Mouse (Mus musculus) neural tube, embryonic 15.5 days (tissue): ENCODE results near the gene P2ry6. TPM values are rescaled to one million over a fixed set of nuclear protein-coding genes. Genes with fewer than 3 reads are reported as not detected.

ENCODE experiments used
- ATAC-seq: fragments of 200-750 bp; cut with Nextera tagmentation; 2 replicates; pipeline ENCODE4 v1.8.0; 2017; ENCODE audit warnings: mild to moderate bottlenecking, moderate TSS enrichment, moderate library complexity; ENCODE audit not compliant: low FRiP score
- H3K27ac ChIP-seq: fragments of 300-500 bp; sonication (generic); replicated peaks from 2 replicates; pipeline ENCODE4 v1.5.1; 2015; ENCODE audit warnings: mild to moderate bottlenecking, inconsistent platforms
- H3K27me3 ChIP-seq: fragments of 300-500 bp; sonication (generic); replicated peaks from 2 replicates; pipeline ENCODE4 v1.6.1; 2015; ENCODE audit warnings: inconsistent platforms
- H3K36me3 ChIP-seq: fragments of 300-500 bp; sonication (generic); 2 replicates; pipeline ENCODE4 v1.6.1; 2015; ENCODE audit warnings: inconsistent platforms
- H3K4me1 ChIP-seq: fragments of 300-500 bp; sonication (generic); 2 replicates; pipeline ENCODE4 v1.6.1; 2015; ENCODE audit warnings: inconsistent platforms
- H3K4me2 ChIP-seq: fragments of 300-500 bp; sonication (generic); 2 replicates; pipeline ENCODE4 v1.6.1; 2015; ENCODE audit warnings: inconsistent platforms, mild to moderate bottlenecking, moderate library complexity
- H3K4me3 ChIP-seq: fragments of 300-500 bp; sonication (generic); replicated peaks from 2 replicates; pipeline ENCODE4 v1.5.1; 2015; ENCODE audit warnings: mild to moderate bottlenecking, inconsistent platforms
- H3K9ac ChIP-seq: fragments of 300-500 bp; sonication (generic); replicated peaks from 2 replicates; pipeline ENCODE4 v1.6.1; 2015; ENCODE audit warnings: mild to moderate bottlenecking, inconsistent platforms
- H3K9me3 ChIP-seq: fragments of 300-500 bp; sonication (generic); replicated peaks from 2 replicates; pipeline ENCODE4 v1.6.1; 2016; ENCODE audit warnings: inconsistent platforms
- WGBS: fragments of 180-500 bp; shearing (Covaris S2); methylation state at CpG from one replicate; pipeline ENCODE4 v1.1.7; 2015; ENCODE audit warnings: mixed read lengths; 5-methylcytosine and 5-hydroxymethylcytosine counted together
- polyA plus RNA-seq: library from polyadenylated mRNA; unstranded; fragments of >200 nt; fragmentation: Nextera tagmentation; extraction: Ambion mirVana; gene quantifications from 2 replicates; pipeline ENCODE4 v1.2.1, GENCODE M21; 2015

The P2ry6 gene
- polyA plus RNA-seq, 1 experiment from 2014 or later, result 4.1 TPM

DNA sequence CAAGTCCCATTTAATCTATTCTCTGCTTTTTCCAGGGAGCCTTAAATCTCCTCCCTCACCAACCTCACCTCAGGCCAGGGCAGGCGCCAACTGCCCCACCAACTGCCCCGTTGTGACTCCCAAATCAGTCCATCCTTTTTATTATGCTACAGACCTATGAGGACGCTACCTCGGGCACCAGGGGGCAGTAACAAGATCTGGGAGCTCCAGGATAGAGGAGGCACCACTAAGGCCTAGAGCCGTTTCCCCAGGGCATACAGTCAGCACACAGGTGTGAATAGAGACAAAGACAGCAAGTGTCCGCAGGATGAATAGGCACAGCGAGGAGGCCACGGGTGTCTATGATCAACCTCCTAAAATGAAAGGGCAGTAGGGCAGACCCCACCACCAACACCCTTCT lies 65.9 kb downstream of the P2ry6 start:
- 0 out of 2 replicates have a peak overlapping the region, but pooled peaks have one; percentile 13 for H3K27ac ChIP-seq

DNA sequence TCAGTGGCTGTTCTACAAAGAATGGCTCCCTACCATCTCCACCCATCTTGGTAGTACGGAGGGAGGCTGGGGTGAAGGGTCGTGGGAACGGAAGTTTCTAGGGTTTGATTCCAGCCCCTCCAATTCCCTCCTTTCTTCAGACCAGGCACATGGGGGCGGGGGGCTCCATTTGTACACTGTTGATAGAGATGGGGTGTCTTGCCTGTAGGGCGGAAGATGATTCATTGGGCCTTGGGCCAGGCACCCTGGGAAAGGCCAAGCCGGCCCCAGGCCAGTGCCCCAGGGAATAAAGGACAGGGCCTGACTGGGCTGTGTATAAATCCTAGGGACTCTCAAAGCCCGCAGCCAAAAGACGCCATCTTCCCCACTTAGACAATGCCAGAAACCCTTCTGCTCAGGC lies 66.4 kb downstream of the P2ry6 start:
- H3K36me3 ChIP-seq, result no peaks in the 10 kb centered on the region
- no peak overlapping the region for H3K4me2 ChIP-seq
- H3K27ac ChIP-seq, result peak overlapping the region; percentile 13; the same call in 1 of the 2 replicates
- H3K9me3 ChIP-seq, result no peaks in the 10 kb centered on the region
- no peaks in the 10 kb centered on the region for H3K27me3 ChIP-seq
- WGBS, result 70% methylated on average over 8 of the region's 8 CpGs
- H3K4me1 ChIP-seq, result peaks cover 29% of the 10 kb centered on the region
- peak; percentile 39; the same call in 1 of the 2 replicates for ATAC-seq
- H3K9ac ChIP-seq, result no peak overlapping the region
- no peak overlapping the region for H3K4me3 ChIP-seq

More for the DNA sequence above, 65.9 kb downstream of the P2ry6 start:
- Histone ChIP-seq H3K4me3 (no peak overlapping the region), H3K27me3 (no peaks in the 10 kb centered on the region), H3K4me1 (peaks cover 29% of the 10 kb centered on the region), H3K9me3 (no peaks in the 10 kb centered on the region), H3K4me2 (no peak overlapping the region), H3K36me3 (no peaks in the 10 kb centered on the region), H3K9ac (no peak overlapping the region)
- WGBS, result 42% methylated on average over 8 of the region's 8 CpGs
- ATAC-seq, result no peak

GRCm38 (mm10) chr7:100907231-100907630 lies 67.2 kb downstream of the P2ry6 start:
- WGBS, result 4% methylated on average over 1 of the region's 1 CpGs
- Histone ChIP-seq H3K4me2 (no peak overlapping the region), H3K9ac (no peak overlapping the region), H3K27ac (peak overlapping the region; percentile 60), H3K36me3 (no peaks in the 10 kb centered on the region), H3K4me1 (peaks cover 28% of the 10 kb centered on the region), H3K4me3 (no peak overlapping the region), H3K27me3 (no peaks in the 10 kb centered on the region), H3K9me3 (no peaks in the 10 kb centered on the region)
- no peak for ATAC-seq

DNA sequence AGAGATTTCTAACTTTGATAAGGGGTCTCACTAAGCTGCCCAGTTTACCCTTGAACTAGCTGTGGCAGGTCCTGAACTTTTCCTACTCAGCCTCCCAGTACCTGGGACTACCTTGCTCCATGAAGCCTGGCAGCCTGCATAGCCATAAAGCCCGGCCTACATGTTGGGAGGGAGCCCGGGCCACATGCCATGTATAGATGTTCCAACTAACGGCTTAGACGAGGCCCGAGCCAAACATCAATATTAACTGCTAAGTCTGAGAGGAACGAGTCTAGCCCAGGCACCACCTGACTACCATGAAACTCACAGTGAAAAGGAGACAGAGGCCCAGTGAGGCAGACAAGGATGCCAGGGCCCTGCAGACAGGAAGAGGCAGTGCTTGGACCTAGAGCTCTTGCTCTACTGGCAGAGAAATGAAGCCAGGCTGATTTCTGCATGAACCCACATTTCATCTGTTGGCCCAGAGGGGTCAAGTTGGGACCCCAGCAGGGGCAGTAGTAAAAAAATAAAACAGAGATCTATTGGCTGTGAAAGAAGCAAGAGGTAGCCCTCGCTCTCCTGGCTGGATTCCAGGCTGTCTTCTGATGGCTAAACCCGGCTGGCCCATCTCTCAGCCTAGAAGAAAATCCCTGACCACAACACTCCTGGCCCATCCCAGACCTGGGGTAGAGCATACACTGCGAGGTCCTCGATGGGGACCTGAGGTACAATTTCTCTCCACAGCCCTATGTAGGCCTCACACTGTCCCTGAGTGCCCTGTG lies 68.2 kb downstream of the P2ry6 start:
- Histone ChIP-seq H3K4me3 (no peak overlapping the region), H3K4me1 (peaks cover 17% of the 10 kb centered on the region), H3K4me2 (no peak overlapping the region), H3K27ac (no peak overlapping the region), H3K27me3 (no peaks in the 10 kb centered on the region), H3K9me3 (no peaks in the 10 kb centered on the region), H3K9ac (no peak overlapping the region), H3K36me3 (no peaks in the 10 kb centered on the region)
- 86% methylated on average over 10 of the region's 10 CpGs for WGBS
- no peak for ATAC-seq

- Histone ChIP-seq H3K4me1 (peaks cover 12% of the 10 kb centered on the region; the same call in 1 of the 2 replicates), H3K9ac (no peak overlapping the region), H3K4me2 (no peak overlapping the region), H3K9me3 (no peaks in the 10 kb centered on the region), H3K4me3 (no peak overlapping the region), H3K36me3 (no peaks in the 10 kb centered on the region), H3K27ac (no peak overlapping the region), H3K27me3 (no peaks in the 10 kb centered on the region)
- no peak for ATAC-seq
- 93% methylated on average over 7 of the region's 7 CpGs for WGBS
These were observed 69.4 kb downstream of the P2ry6 start for GRCm38 (mm10) chr7:100905037-100905436.

DNA sequence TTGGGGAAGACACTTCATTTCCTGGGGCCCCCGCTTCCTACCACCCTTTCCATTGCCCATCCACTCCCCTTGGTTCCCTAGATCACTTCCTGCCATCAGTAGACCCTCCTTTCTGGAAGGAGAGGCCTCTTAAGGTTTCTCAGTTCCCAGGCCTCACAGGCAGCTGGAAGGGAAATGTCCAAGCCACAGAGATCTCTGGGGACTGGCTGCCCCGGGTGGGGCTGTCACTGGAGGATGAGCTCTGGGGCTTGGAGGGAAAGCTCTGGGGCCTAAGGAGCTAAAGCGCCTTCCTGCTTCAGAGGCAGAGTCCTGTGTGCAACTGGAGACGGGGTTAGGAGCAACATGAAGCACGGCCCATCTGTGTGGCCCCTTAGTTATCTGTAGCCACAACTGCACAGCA lies 69.8 kb downstream of the P2ry6 start:
- Histone ChIP-seq H3K4me3 (no peak overlapping the region), H3K4me2 (no peak overlapping the region), H3K27me3 (no peaks in the 10 kb centered on the region), H3K4me1 (peaks cover 12% of the 10 kb centered on the region; the same call in 1 of the 2 replicates), H3K36me3 (no peaks in the 10 kb centered on the region), H3K9ac (no peak overlapping the region), H3K27ac (no peak overlapping the region), H3K9me3 (no peaks in the 10 kb centered on the region)
- WGBS, result 89% methylated on average over 5 of the region's 5 CpGs
- ATAC-seq, result no peak

DNA sequence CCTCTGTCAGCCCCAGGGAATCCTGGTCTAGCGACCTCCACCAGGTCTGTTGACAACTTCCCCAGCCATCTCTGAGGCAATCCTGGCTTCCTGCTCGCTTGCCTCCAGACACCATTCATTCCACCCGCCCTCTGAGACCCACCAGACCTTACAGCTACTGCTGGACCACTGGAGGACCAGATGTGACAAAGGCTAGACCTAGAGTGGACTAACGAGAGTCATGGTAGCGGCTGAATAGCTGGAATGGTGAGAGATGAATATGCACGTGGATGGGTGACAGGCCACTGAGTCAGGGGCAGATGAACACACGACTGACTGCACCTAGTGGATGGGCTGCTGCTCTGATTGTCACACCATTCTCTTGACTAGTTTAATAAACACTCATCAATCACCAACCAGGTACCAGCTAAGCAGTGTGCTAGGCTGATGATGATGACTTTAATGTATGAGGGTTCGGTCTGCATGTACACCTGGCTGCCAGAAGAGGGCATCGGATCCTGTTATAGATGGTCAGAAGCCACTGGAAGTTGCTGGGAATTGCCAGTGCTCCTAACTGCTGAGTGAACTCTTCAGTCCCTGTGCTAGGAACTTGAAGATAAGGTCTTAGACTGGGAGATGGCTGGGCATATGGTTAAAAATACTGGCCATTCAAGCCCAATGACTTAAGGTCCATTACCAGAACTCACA lies 71.9 kb downstream of the P2ry6 start:
- Histone ChIP-seq H3K9me3 (no peaks in the 10 kb centered on the region), H3K4me1 (peaks cover 3% of the 10 kb centered on the region; the same call in 1 of the 2 replicates), H3K9ac (no peak overlapping the region), H3K27ac (no peak overlapping the region), H3K4me3 (no peak overlapping the region), H3K4me2 (no peak overlapping the region), H3K27me3 (no peaks in the 10 kb centered on the region), H3K36me3 (no peaks in the 10 kb centered on the region)
- WGBS, result 83% methylated on average over 9 of the region's 9 CpGs
- no peak for ATAC-seq

DNA sequence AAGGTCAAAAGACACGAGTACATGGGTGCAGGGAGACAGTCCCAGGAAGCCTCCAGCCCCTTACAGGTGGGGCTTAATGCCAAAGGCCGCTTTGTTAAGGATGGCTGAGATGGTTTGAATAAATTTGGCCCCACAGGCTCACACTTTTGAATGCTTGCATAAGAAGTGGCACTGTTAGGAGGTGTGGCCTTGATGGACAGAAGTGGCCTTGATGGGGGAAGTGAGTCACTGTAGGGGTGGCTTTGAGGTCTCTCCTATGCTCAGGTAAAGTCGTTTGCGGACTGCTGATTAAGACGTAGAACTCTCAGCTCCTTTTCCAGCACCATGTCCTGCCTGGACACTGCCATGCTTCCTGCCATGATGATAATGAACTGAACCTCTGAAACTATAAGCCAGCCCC lies 76.6 kb downstream of the P2ry6 start:
- 85% methylated on average over 5 of the region's 5 CpGs for WGBS
- no peaks in the 10 kb centered on the region for H3K36me3 ChIP-seq
- H3K27me3 ChIP-seq, result no peaks in the 10 kb centered on the region
- no peak overlapping the region for H3K9ac ChIP-seq
- H3K27ac ChIP-seq, result no peak overlapping the region
- no peak for ATAC-seq
- H3K4me3 ChIP-seq, result no peak overlapping the region
- H3K4me1 ChIP-seq, result peaks cover 28% of the 10 kb centered on the region
- H3K4me2 ChIP-seq, result no peak overlapping the region
- no peaks in the 10 kb centered on the region for H3K9me3 ChIP-seq

GRCm38 (mm10) chr7:100894833-100895226 lies 79.6 kb downstream of the P2ry6 start:
- Histone ChIP-seq H3K27ac (peak overlapping the region; percentile 54), H3K9me3 (no peaks in the 10 kb centered on the region), H3K27me3 (no peaks in the 10 kb centered on the region), H3K4me1 (peaks cover 42% of the 10 kb centered on the region), H3K4me2 (peak overlapping the region; percentile 93), H3K36me3 (peaks cover 5% of the 10 kb centered on the region; the same call in 1 of the 2 replicates), H3K9ac (peak overlapping the region; percentile 70), H3K4me3 (peak overlapping the region; percentile 54)
- peak; percentile 36; the same call in 1 of the 2 replicates for ATAC-seq
- 2% methylated on average over 12 of the region's 12 CpGs for WGBS

GRCm38 (mm10) chr7:100894057-100894832 lies 80.2 kb downstream of the P2ry6 start:
- ATAC-seq, result peak; percentile 78
- H3K27me3 ChIP-seq, result no peaks in the 10 kb centered on the region
- WGBS, result 4% methylated on average over 35 of the region's 53 CpGs
- H3K4me2 ChIP-seq, result peak overlapping the region; percentile 93
- peak overlapping the region; percentile 54 for H3K27ac ChIP-seq
- H3K4me3 ChIP-seq, result peak overlapping the region; percentile 54
- peaks cover 10% of the 10 kb centered on the region; the same call in 1 of the 2 replicates for H3K36me3 ChIP-seq
- no peaks in the 10 kb centered on the region for H3K9me3 ChIP-seq
- peak overlapping the region; percentile 70 for H3K9ac ChIP-seq
- H3K4me1 ChIP-seq, result peaks cover 42% of the 10 kb centered on the region

GRCm38 (mm10) chr7:100893249-100894056 lies 81.0 kb downstream of the P2ry6 start:
- H3K4me1 ChIP-seq, result peaks cover 42% of the 10 kb centered on the region
- 51% methylated on average over 20 of the region's 20 CpGs for WGBS
- peak overlapping the region; percentile 54 for H3K27ac ChIP-seq
- no peaks in the 10 kb centered on the region for H3K27me3 ChIP-seq
- H3K4me3 ChIP-seq, result peak overlapping the region; percentile 54
- H3K9me3 ChIP-seq, result no peaks in the 10 kb centered on the region
- H3K9ac ChIP-seq, result peak overlapping the region; percentile 70
- H3K36me3 ChIP-seq, result peaks cover 11% of the 10 kb centered on the region
- peak; percentile 6; the same call in 1 of the 2 replicates for ATAC-seq
- H3K4me2 ChIP-seq, result peak overlapping the region; percentile 93
